Mouse (Mus musculus): Measurements from ENCODE around the gene Samd13.

The Samd13 gene

GRCm38 (mm10) chr3:146661907-146662306 is 23.5 kb downstream of the Samd13 start:
- no peak for DNase-seq

GRCm38 (mm10) chr3:146661001-146661400 is 24.4 kb downstream of the Samd13 start:
- no peak for DNase-seq

- no peak for DNase-seq
These were observed 26.1 kb downstream of the Samd13 start for GRCm38 (mm10) chr3:146659321-146659720.

- DNase-seq, result no peak
These were observed 27.2 kb downstream of the Samd13 start for GRCm38 (mm10) chr3:146658061-146658639.

GRCm38 (mm10) chr3:146657433-146657832 is 28.0 kb downstream of the Samd13 start:
- no peak for DNase-seq

- peak; percentile 32 for DNase-seq
These were observed 30.2 kb downstream of the Samd13 start for GRCm38 (mm10) chr3:146655111-146655577.

- DNase-seq, result no peak
These were observed 31.7 kb downstream of the Samd13 start for GRCm38 (mm10) chr3:146653692-146654091.

- no peak for DNase-seq
These were observed 33.0 kb downstream of the Samd13 start for GRCm38 (mm10) chr3:146652431-146652830.

GRCm38 (mm10) chr3:146651217-146651616 is 34.2 kb downstream of the Samd13 start, which contains the start of gene 4930503B20Rik:
Gene 4930503B20Rik (minus strand): TSS chr3:146651317.
- no peak for DNase-seq

GRCm38 (mm10) chr3:146650716-146651115 is 34.7 kb downstream of the Samd13 start:
- no peak for DNase-seq

GRCm38 (mm10) chr3:146649311-146649894 is 36.0 kb downstream of the Samd13 start:
- DNase-seq, result no peak

- DNase-seq, result no peak
These were observed 43.5 kb downstream of the Samd13 start for GRCm38 (mm10) chr3:146641818-146642427.

- DNase-seq, result no peak
These were observed 52.9 kb downstream of the Samd13 start for GRCm38 (mm10) chr3:146632506-146632905.

- no peak for DNase-seq
These were observed 57.0 kb downstream of the Samd13 start for GRCm38 (mm10) chr3:146628227-146628982.

- DNase-seq, result no peak
These were observed 59.6 kb downstream of the Samd13 start for GRCm38 (mm10) chr3:146625766-146626165.

- DNase-seq, result no peak
These were observed 63.4 kb downstream of the Samd13 start for GRCm38 (mm10) chr3:146621966-146622365.

- DNase-seq, result no peak
These were observed 64.7 kb downstream of the Samd13 start for GRCm38 (mm10) chr3:146620555-146621249.

- DNase-seq, result no peak
These were observed 65.3 kb downstream of the Samd13 start for GRCm38 (mm10) chr3:146620101-146620500.

GRCm38 (mm10) chr3:146618357-146618756 is 67.0 kb downstream of the Samd13 start:
- no peak for DNase-seq

- DNase-seq, result no peak
These were observed 67.4 kb downstream of the Samd13 start for GRCm38 (mm10) chr3:146617946-146618345.

- DNase-seq, result no peak
These were observed 68.7 kb downstream of the Samd13 start for GRCm38 (mm10) chr3:146616533-146617283.

GRCm38 (mm10) chr3:146615496-146615895 is 69.9 kb downstream of the Samd13 start, which contains the start of gene Dnase2b:
Gene Dnase2b (minus strand): TSS chr3:146615596.
- no peak for DNase-seq

Measured in retina, postnatal 1 day (tissue).